Mouse (Mus musculus): ENCODE data around the gene Flt1. TPM values are rescaled to one million over a fixed set of nuclear protein-coding genes. Genes with fewer than 3 reads are reported as not detected.

Flt1 gene
- total RNA-seq (2014; rRNA removed) (17.7 and 17.9 TPM in 2 replicates), polyA plus RNA-seq (2015; fragmentation: Nextera tagmentation; extraction: Ambion mirVana) (10.0 and 11.1 TPM in 2 replicates)

GRCm38 (mm10) chr5:147725831-147726700, at the start of gene Flt1:
TSS of gene Flt1 (minus strand) at chr5:147726011.
- H3K4me1 ChIP-seq (ENCODE audit: insufficient read depth, low read length), result peaks cover 8% of the 10 kb centered on the region; the same call in 1 of the 2 replicates
- no peak within 1 kb of the TSS for H3K27ac ChIP-seq
- peak within 1 kb of the TSS; percentile 43 for H3K4me3 ChIP-seq (ENCODE audit: low read length)
- H3K27me3 ChIP-seq (ENCODE audit: insufficient read depth, low read length), result peaks cover 55% of the 10 kb centered on the region
- TF ChIP-seq CTCF (IDR thresholded peaks at IDR 0.05; ENCODE audit: low read depth), result no peak
- ATAC-seq (peak; percentile 55; the same call in 1 of the 2 replicates), DNase-seq (ENCODE audit: low spot score) (no peak)
- H3K9ac ChIP-seq (replicated peaks; ENCODE audit: low read length), result peak within 1 kb of the TSS; percentile 17; the same call in 1 of the 2 replicates
- no peaks in the 10 kb centered on the region for H3K9me3 ChIP-seq (ENCODE audit: low read length)
- peak within 1 kb of the TSS; percentile 63 for H3K4me2 ChIP-seq (ENCODE audit: low read depth, low read length)
- no peaks in the 10 kb centered on the region for H3K36me3 ChIP-seq (ENCODE audit: insufficient read depth, low read length)
- 1% methylated on average over 78 of the region's 82 CpGs for WGBS

- ATAC-seq, result no peak
Observed at GRCm38 (mm10) chr5:147775222-147775621, 49.4 kb upstream of the Flt1 start.

GRCm38 (mm10) chr5:147769918-147770317, 44.1 kb upstream of the Flt1 start:
- no peaks in the 10 kb centered on the region for H3K9me3 ChIP-seq (ENCODE audit: low read length)
- H3K27ac ChIP-seq, result no peak overlapping the region
- H3K36me3 ChIP-seq (ENCODE audit: insufficient read depth, low read length), result no peaks in the 10 kb centered on the region
- WGBS, result 83% methylated on average over 6 of the region's 6 CpGs
- H3K4me1 ChIP-seq (ENCODE audit: insufficient read depth, low read length), result no peaks in the 10 kb centered on the region
- H3K27me3 ChIP-seq (ENCODE audit: insufficient read depth, low read length), result no peaks in the 10 kb centered on the region
- H3K4me3 ChIP-seq (ENCODE audit: low read length), result no peak overlapping the region
- H3K9ac ChIP-seq (replicated peaks; ENCODE audit: low read length), result no peak overlapping the region
- DNase-seq (ENCODE audit: low spot score) (no peak), ATAC-seq (no peak)
- no peak for TF ChIP-seq CTCF (IDR thresholded peaks at IDR 0.05; ENCODE audit: low read depth)
- H3K4me2 ChIP-seq (ENCODE audit: low read depth, low read length), result no peak overlapping the region

More at GRCm38 (mm10) chr5:147775222-147775621, 49.4 kb upstream of the Flt1 start:
- H3K4me2 ChIP-seq (ENCODE audit: low read depth, low read length), result no peak overlapping the region
- no peaks in the 10 kb centered on the region for H3K4me1 ChIP-seq (ENCODE audit: insufficient read depth, low read length)
- no peaks in the 10 kb centered on the region for H3K36me3 ChIP-seq (ENCODE audit: insufficient read depth, low read length)
- no peak for TF ChIP-seq CTCF (IDR thresholded peaks at IDR 0.05; ENCODE audit: low read depth)
- no peaks in the 10 kb centered on the region for H3K27me3 ChIP-seq (ENCODE audit: insufficient read depth, low read length)
- no peak for DNase-seq (ENCODE audit: low spot score)
- H3K9me3 ChIP-seq (ENCODE audit: low read length), result no peaks in the 10 kb centered on the region
- no peak overlapping the region for H3K4me3 ChIP-seq (ENCODE audit: low read length)
- H3K27ac ChIP-seq, result no peak overlapping the region
- WGBS, result 88% methylated on average over 7 of the region's 7 CpGs
- no peak overlapping the region for H3K9ac ChIP-seq (replicated peaks; ENCODE audit: low read length)

GRCm38 (mm10) chr5:147764061-147764460, 38.2 kb upstream of the Flt1 start:
- H3K9me3 ChIP-seq (ENCODE audit: low read length), result no peaks in the 10 kb centered on the region
- no peaks in the 10 kb centered on the region for H3K36me3 ChIP-seq (ENCODE audit: insufficient read depth, low read length)
- no peaks in the 10 kb centered on the region for H3K27me3 ChIP-seq (ENCODE audit: insufficient read depth, low read length)
- H3K4me2 ChIP-seq (ENCODE audit: low read depth, low read length), result no peak overlapping the region
- ATAC-seq (no peak), DNase-seq (ENCODE audit: low spot score) (no peak)
- TF ChIP-seq CTCF (IDR thresholded peaks at IDR 0.05; ENCODE audit: low read depth), result no peak
- no peak overlapping the region for H3K27ac ChIP-seq
- no peak overlapping the region for H3K4me3 ChIP-seq (ENCODE audit: low read length)
- H3K9ac ChIP-seq (replicated peaks; ENCODE audit: low read length), result no peak overlapping the region
- 67% methylated on average over 4 of the region's 4 CpGs for WGBS
- no peaks in the 10 kb centered on the region for H3K4me1 ChIP-seq (ENCODE audit: insufficient read depth, low read length)

- TF ChIP-seq CTCF (IDR thresholded peaks at IDR 0.05; ENCODE audit: low read depth), result no peak
- no peak for DNase-seq (ENCODE audit: low spot score)
- Histone ChIP-seq H3K9me3 (ENCODE audit: low read length) (no peaks in the 10 kb centered on the region), H3K9ac (replicated peaks; ENCODE audit: low read length) (no peak overlapping the region), H3K4me2 (ENCODE audit: low read depth, low read length) (no peak overlapping the region), H3K27me3 (ENCODE audit: insufficient read depth, low read length) (no peaks in the 10 kb centered on the region), H3K4me3 (ENCODE audit: low read length) (no peak overlapping the region), H3K4me1 (ENCODE audit: insufficient read depth, low read length) (no peaks in the 10 kb centered on the region), H3K36me3 (ENCODE audit: insufficient read depth, low read length) (no peaks in the 10 kb centered on the region), H3K27ac (no peak overlapping the region)
- no peak for ATAC-seq
- WGBS, result 29% methylated on average over 8 of the region's 8 CpGs
Observed at GRCm38 (mm10) chr5:147761984-147762383, 36.2 kb upstream of the Flt1 start.

GRCm38 (mm10) chr5:147761275-147761674, 35.5 kb upstream of the Flt1 start:
- no peaks in the 10 kb centered on the region for H3K4me1 ChIP-seq (ENCODE audit: insufficient read depth, low read length)
- no peak overlapping the region for H3K4me2 ChIP-seq (ENCODE audit: low read depth, low read length)
- H3K36me3 ChIP-seq (ENCODE audit: insufficient read depth, low read length), result no peaks in the 10 kb centered on the region
- 11% methylated on average over 9 of the region's 9 CpGs for WGBS
- DNase-seq (ENCODE audit: low spot score) (no peak), ATAC-seq (no peak)
- no peaks in the 10 kb centered on the region for H3K27me3 ChIP-seq (ENCODE audit: insufficient read depth, low read length)
- H3K9ac ChIP-seq (replicated peaks; ENCODE audit: low read length), result no peak overlapping the region
- H3K9me3 ChIP-seq (ENCODE audit: low read length), result no peaks in the 10 kb centered on the region
- H3K27ac ChIP-seq, result no peak overlapping the region
- H3K4me3 ChIP-seq (ENCODE audit: low read length), result no peak overlapping the region
- no peak for TF ChIP-seq CTCF (IDR thresholded peaks at IDR 0.05; ENCODE audit: low read depth)

Measured in hindbrain, postnatal 0 days (tissue).